Mouse (Mus musculus): Measurements from ENCODE around the gene Ints1. TPM values are rescaled to one million over a fixed set of nuclear protein-coding genes. Genes with fewer than 3 reads are reported as not detected.

The Ints1 gene
- 63.3 and 108 TPM in 2 replicates for polyA plus RNA-seq (2011; ENCODE audit: insufficient read depth, insufficient read length, low replicate concordance, missing spikeins)

DNA sequence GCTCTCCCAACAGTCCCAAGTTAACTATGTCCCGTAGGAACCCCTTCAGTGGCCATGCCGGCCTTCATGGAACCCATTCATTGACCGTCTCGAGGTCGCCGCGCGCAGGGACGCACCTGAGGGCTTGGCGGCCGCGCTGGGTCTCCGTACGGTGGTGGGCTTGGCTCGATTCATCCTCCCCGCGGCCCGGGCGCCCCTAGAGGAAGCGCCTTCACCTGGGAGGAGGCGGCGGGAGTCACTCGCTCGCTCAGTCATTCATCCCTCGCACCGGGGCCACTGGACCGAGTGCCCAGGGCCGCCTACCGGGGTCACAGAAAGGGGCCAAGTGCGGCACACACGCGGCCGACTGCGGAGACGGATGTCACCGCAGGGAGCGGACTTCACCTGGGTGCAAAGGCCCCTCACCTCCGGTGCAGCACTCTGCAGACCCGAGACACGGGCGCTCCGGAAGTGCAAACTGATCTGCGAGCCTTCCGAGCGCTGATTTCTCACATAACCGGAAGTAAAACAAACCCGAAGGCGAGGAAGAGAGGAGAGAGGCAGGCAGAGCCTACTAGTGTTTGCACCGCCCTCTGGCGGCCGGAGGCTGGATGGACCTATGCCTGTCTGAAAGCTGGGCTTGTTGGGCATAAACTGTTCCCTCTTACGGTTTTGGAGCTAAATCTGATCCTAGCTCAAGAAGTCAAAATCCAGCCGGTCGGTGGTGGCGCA, at the start of gene Ints1:
Gene Ints1 (minus strand): TSS at position 459 of the 711 bp plus-strand sequence.
- WGBS: under 1% methylated on average over 55 of the region's 55 CpGs
- no peaks in the 10 kb centered on the region; the same call in 1 of the 2 replicates for H3K4me1 ChIP-seq (ENCODE audit: control insufficient read depth, insufficient read depth, low read length)
- peak within 1 kb of the TSS; percentile 62 for H3K27ac ChIP-seq (ENCODE audit: control insufficient read depth, insufficient read depth, low read depth, low read length, poor library complexity)
- H3K4me3 ChIP-seq (replicated peaks; ENCODE audit: control insufficient read depth, low read depth, low read length): peak within 1 kb of the TSS; percentile 88
- peak; percentile 56; the same call in 1 of the 2 replicates for TF ChIP-seq POLR2A (IDR thresholded peaks at IDR 0.05; ENCODE audit: borderline replicate concordance, control insufficient read depth, low read depth, low read length)
- peak; percentile 99 for TF ChIP-seq CTCF (IDR thresholded peaks at IDR 0.05; ENCODE audit: control insufficient read depth, insufficient read depth, low read length)

- TF ChIP-seq CTCF (IDR thresholded peaks at IDR 0.05; ENCODE audit: control insufficient read depth, insufficient read depth, low read length): no peak
- no peak for TF ChIP-seq POLR2A (IDR thresholded peaks at IDR 0.05; ENCODE audit: borderline replicate concordance, control insufficient read depth, low read depth, low read length)
- Histone ChIP-seq H3K4me3 (replicated peaks; ENCODE audit: control insufficient read depth, low read depth, low read length) (no peak overlapping the region), H3K4me1 (ENCODE audit: control insufficient read depth, insufficient read depth, low read length) (peaks cover 2% of the 10 kb centered on the region; the same call in 1 of the 2 replicates), H3K27ac (ENCODE audit: control insufficient read depth, insufficient read depth, low read depth, low read length, poor library complexity) (no peak overlapping the region)
- WGBS: 93% methylated on average over 10 of the region's 10 CpGs
Observed at GRCm38 (mm10) chr5:139824531-139824930, 49.1 kb upstream of the Ints1 start.

- TF ChIP-seq CTCF (IDR thresholded peaks at IDR 0.05; ENCODE audit: control insufficient read depth, insufficient read depth, low read length) (no peak), POLR2A (IDR thresholded peaks at IDR 0.05; ENCODE audit: borderline replicate concordance, control insufficient read depth, low read depth, low read length) (no peak)
- Histone ChIP-seq H3K27ac (ENCODE audit: control insufficient read depth, insufficient read depth, low read depth, low read length, poor library complexity) (no peak overlapping the region), H3K4me1 (ENCODE audit: control insufficient read depth, insufficient read depth, low read length) (peaks cover 2% of the 10 kb centered on the region; the same call in 1 of the 2 replicates), H3K4me3 (replicated peaks; ENCODE audit: control insufficient read depth, low read depth, low read length) (no peak overlapping the region)
- 79% methylated on average over 12 of the region's 12 CpGs for WGBS
Observed at GRCm38 (mm10) chr5:139821466-139822459, 46.3 kb upstream of the Ints1 start.

GRCm38 (mm10) chr5:139819538-139820181, 44.2 kb upstream of the Ints1 start, which contains the start of gene Tmem184a:
Gene Tmem184a, minus strand, starts transcription at chr5:139819917.
- H3K4me3 ChIP-seq (replicated peaks; ENCODE audit: control insufficient read depth, low read depth, low read length): no peak within 1 kb of the TSS
- no peaks in the 10 kb centered on the region; the same call in 1 of the 2 replicates for H3K4me1 ChIP-seq (ENCODE audit: control insufficient read depth, insufficient read depth, low read length)
- no peak within 1 kb of the TSS for H3K27ac ChIP-seq (ENCODE audit: control insufficient read depth, insufficient read depth, low read depth, low read length, poor library complexity)
- TF ChIP-seq CTCF (IDR thresholded peaks at IDR 0.05; ENCODE audit: control insufficient read depth, insufficient read depth, low read length) (no peak), POLR2A (IDR thresholded peaks at IDR 0.05; ENCODE audit: borderline replicate concordance, control insufficient read depth, low read depth, low read length) (no peak)
- 89% methylated on average over 9 of the region's 9 CpGs for WGBS

DNA sequence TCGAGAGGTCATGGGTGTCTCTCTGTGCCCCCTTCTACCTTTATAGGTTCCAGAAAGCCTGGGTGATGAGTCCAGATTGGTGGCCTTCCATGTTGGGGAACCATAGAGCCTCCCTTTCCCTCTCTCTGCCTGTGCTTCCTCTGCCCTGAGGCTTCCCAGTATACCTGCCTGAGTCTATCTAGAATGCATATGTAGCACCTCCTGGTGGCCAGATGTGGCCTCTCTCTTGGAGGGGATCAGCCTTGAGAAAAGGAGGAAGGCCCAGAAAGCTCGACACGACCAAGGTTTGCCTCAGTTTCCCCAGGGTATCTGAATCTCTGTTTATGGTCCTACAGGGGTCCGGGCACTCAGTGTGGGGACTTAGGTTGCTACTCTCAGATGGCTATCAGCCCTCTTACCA, 43.3 kb upstream of the Ints1 start:
- 33% methylated on average over 4 of the region's 4 CpGs for WGBS
- H3K4me3 ChIP-seq (replicated peaks; ENCODE audit: control insufficient read depth, low read depth, low read length): no peak overlapping the region
- no peaks in the 10 kb centered on the region; the same call in 1 of the 2 replicates for H3K4me1 ChIP-seq (ENCODE audit: control insufficient read depth, insufficient read depth, low read length)
- no peak overlapping the region for H3K27ac ChIP-seq (ENCODE audit: control insufficient read depth, insufficient read depth, low read depth, low read length, poor library complexity)
- peak; percentile 68 for TF ChIP-seq CTCF (IDR thresholded peaks at IDR 0.05; ENCODE audit: control insufficient read depth, insufficient read depth, low read length)
- TF ChIP-seq POLR2A (IDR thresholded peaks at IDR 0.05; ENCODE audit: borderline replicate concordance, control insufficient read depth, low read depth, low read length): no peak

DNA sequence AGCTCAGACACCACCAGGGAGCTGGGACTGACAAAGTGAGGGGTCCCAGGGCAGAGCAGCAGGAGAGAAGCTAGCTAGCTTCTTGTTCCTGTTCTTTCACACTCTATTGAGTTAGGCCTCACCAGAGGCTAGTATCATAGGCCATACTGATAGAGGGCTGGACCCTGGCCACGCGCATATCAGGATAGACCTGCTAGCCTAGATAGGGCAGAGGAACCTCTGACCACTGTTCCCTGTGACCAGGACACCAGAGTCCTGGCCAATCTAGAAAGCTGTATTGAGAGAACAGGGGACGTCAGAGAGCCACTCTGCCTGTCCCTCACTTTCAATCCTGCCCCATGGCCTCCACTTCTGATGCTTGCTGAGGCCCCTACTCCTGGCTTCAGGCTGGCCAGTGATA, 42.6 kb upstream of the Ints1 start:
- H3K4me3 ChIP-seq (replicated peaks; ENCODE audit: control insufficient read depth, low read depth, low read length): no peak overlapping the region
- TF ChIP-seq POLR2A (IDR thresholded peaks at IDR 0.05; ENCODE audit: borderline replicate concordance, control insufficient read depth, low read depth, low read length): no peak
- no peak for TF ChIP-seq CTCF (IDR thresholded peaks at IDR 0.05; ENCODE audit: control insufficient read depth, insufficient read depth, low read length)
- 69% methylated on average over 3 of the region's 3 CpGs for WGBS
- peak overlapping the region; percentile 32; the same call in 1 of the 2 replicates for H3K27ac ChIP-seq (ENCODE audit: control insufficient read depth, insufficient read depth, low read depth, low read length, poor library complexity)
- no peaks in the 10 kb centered on the region; the same call in 1 of the 2 replicates for H3K4me1 ChIP-seq (ENCODE audit: control insufficient read depth, insufficient read depth, low read length)

DNA sequence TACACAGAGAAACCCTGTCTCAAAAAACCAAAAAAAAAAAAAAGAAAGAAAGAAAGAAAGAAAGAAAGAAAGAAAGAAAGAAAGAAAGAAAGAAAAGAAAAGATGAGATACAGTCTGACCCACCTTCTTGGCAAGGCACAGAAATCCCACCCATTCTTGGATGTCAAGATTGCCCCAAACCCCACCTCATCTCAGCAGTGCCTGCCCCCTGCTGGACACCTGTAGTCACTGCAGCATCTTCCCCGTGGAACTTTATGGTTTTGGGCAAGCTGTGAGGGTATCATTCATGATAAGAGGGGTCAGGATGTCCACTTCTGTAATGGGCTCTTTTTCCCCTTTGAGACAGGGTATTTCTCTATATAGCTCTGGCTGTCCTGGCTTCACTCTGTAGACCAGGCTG, 41.8 kb upstream of the Ints1 start:
- TF ChIP-seq CTCF (IDR thresholded peaks at IDR 0.05; ENCODE audit: control insufficient read depth, insufficient read depth, low read length) (peak; percentile 96), POLR2A (IDR thresholded peaks at IDR 0.05; ENCODE audit: borderline replicate concordance, control insufficient read depth, low read depth, low read length) (no peak)
- Histone ChIP-seq H3K27ac (ENCODE audit: control insufficient read depth, insufficient read depth, low read depth, low read length, poor library complexity) (no peak overlapping the region), H3K4me1 (ENCODE audit: control insufficient read depth, insufficient read depth, low read length) (no peaks in the 10 kb centered on the region; the same call in 1 of the 2 replicates), H3K4me3 (replicated peaks; ENCODE audit: control insufficient read depth, low read depth, low read length) (no peak overlapping the region)
- WGBS: 0% methylated on average over 1 of the region's 1 CpGs

All from bone marrow, adult 2 months (tissue).